Mouse (Mus musculus) neural tube, embryonic 14.5 days (tissue): ENCODE results near the gene Cep41. TPM values are rescaled to one million over a fixed set of nuclear protein-coding genes. Genes with fewer than 3 reads are reported as not detected.

Experiments used
- ATAC-seq: fragments of 200-750 bp; cut with Nextera tagmentation; 2 replicates; pipeline ENCODE4 v1.8.0; 2017; ENCODE audit warnings: low read depth, mild to moderate bottlenecking, moderate TSS enrichment, moderate library complexity
- H3K27ac ChIP-seq: fragments of 300-500 bp; sonication (generic); 2 replicates; pipeline ENCODE4 v1.5.1; 2014; ENCODE audit warnings: low read depth, mild to moderate bottlenecking, control low read depth, low read length, moderate library complexity, mixed read lengths
- H3K27me3 ChIP-seq: fragments of 300-500 bp; sonication (generic); 2 replicates; pipeline ENCODE4 v1.6.1; 2014; ENCODE audit warnings: low read length; ENCODE audit not compliant: control insufficient read depth, insufficient read depth
- H3K36me3 ChIP-seq: fragments of 300-500 bp; sonication (generic); 2 replicates; pipeline ENCODE4 v1.6.1; 2014; ENCODE audit warnings: low read length, mixed read lengths; ENCODE audit not compliant: control insufficient read depth, insufficient read depth
- H3K4me1 ChIP-seq: fragments of 300-500 bp; sonication (generic); 2 replicates; pipeline ENCODE4 v1.6.1; 2014; ENCODE audit warnings: low read length; ENCODE audit not compliant: control insufficient read depth, insufficient read depth
- H3K4me2 ChIP-seq: fragments of 300-500 bp; sonication (generic); 2 replicates; pipeline ENCODE4 v1.6.1; 2014; ENCODE audit warnings: mild to moderate bottlenecking, low read depth, low read length, control low read depth
- H3K4me3 ChIP-seq: fragments of 300-500 bp; sonication (generic); 2 replicates; pipeline ENCODE4 v1.5.1; 2014; ENCODE audit warnings: low read depth, low read length, control low read depth, mixed read lengths
- H3K9ac ChIP-seq: fragments of 300-500 bp; sonication (generic); replicated peaks from 2 replicates; pipeline ENCODE4 v1.6.1; 2014; ENCODE audit warnings: low read depth, mild to moderate bottlenecking, control low read depth, low read length, mixed read lengths
- H3K9me3 ChIP-seq: fragments of 300-500 bp; sonication (generic); 2 replicates; pipeline ENCODE4 v1.6.1; 2016; ENCODE audit warnings: low read length; ENCODE audit not compliant: control insufficient read depth
- WGBS: fragments of 180-500 bp; shearing (Covaris S2); extraction: QIAGEN DNeasy Blood & Tissue Kit; methylation state at CpG from one replicate; pipeline ENCODE4 v1.1.7; 2014; 5-methylcytosine and 5-hydroxymethylcytosine counted together
- polyA plus RNA-seq: library from polyadenylated mRNA; unstranded; fragments of >200 nt; fragmentation: Nextera tagmentation; extraction: Ambion mirVana; gene quantifications from 2 replicates; pipeline ENCODE4 v1.2.1, GENCODE M21; 2014

The Cep41 gene
- polyA plus RNA-seq, 1 experiment from 2014 or later, result 12.6 TPM

DNA sequence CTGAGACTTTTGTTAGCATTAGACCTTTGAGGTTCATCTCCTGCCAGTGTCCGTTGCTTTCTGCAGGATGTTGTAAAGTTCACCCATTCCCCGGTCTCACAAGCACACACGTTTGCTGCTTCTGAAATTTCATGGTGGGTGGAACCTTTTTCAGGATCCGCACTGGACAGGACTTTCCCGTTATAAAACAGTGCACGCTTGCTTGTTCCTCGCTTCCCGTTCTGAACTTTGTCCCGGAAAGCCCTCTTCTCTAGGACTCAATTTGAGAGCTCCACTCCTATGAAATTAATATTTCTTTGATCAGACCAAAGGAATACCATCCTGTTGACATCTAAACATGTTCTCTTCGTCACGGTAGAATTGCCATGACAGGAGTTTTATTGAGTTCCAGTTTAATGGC lies 20.3 kb upstream of the Cep41 start:
- no peak for ATAC-seq
- Histone ChIP-seq H3K9me3 (no peaks in the 10 kb centered on the region), H3K4me1 (no peaks in the 10 kb centered on the region; the same call in 1 of the 2 replicates), H3K27me3 (no peaks in the 10 kb centered on the region), H3K4me2 (no peak overlapping the region), H3K9ac (no peak overlapping the region), H3K27ac (no peak overlapping the region), H3K36me3 (no peaks in the 10 kb centered on the region), H3K4me3 (no peak overlapping the region)
- 72% methylated on average over 11 of the region's 11 CpGs for WGBS

DNA sequence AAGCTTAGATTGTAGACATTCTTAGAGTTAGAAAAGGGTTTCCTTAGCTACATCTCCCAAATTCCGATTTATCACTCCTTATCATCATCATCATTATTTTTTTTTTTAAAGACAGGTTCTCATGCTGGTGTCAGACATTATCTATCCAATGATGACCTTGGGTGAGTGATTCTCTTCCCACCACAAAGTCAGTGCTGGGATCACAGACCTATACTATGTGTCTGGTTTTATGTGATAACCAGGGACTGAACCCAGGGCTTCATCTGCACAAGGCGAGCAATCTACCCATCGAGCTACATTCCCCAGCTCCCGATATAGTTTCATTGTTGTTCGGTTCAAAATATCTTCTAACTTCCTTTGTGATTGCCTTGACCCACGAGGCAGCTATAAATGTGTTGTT lies 19.9 kb upstream of the Cep41 start:
- no peaks in the 10 kb centered on the region for H3K27me3 ChIP-seq
- no peak overlapping the region for H3K9ac ChIP-seq
- H3K4me3 ChIP-seq, result no peak overlapping the region
- no peak overlapping the region for H3K27ac ChIP-seq
- H3K4me1 ChIP-seq, result no peaks in the 10 kb centered on the region; the same call in 1 of the 2 replicates
- H3K4me2 ChIP-seq, result no peak overlapping the region
- no peaks in the 10 kb centered on the region for H3K36me3 ChIP-seq
- WGBS, result 80% methylated on average over 6 of the region's 6 CpGs
- no peak for ATAC-seq
- no peaks in the 10 kb centered on the region for H3K9me3 ChIP-seq

DNA sequence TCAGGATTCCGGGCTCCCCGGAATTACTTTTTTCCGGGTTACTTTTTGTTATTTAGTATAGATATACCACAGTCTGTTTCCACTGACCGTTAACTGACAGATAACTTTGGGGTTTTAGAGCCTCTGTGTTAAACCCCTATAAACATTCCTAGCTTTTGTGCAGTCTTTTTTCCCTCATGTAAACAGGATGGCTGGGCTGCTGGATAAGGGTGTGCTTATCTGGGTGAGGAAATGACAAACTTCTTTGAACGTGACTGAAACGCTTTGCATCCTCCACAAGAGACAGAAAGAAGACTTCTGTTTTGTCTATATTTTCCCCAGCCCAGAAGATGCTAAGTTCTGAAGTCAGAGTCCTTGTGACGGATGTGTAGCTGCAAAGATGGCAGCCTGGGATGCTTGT lies 18.9 kb upstream of the Cep41 start:
- H3K36me3 ChIP-seq, result no peaks in the 10 kb centered on the region
- no peak overlapping the region for H3K9ac ChIP-seq
- no peaks in the 10 kb centered on the region for H3K9me3 ChIP-seq
- H3K27me3 ChIP-seq, result no peaks in the 10 kb centered on the region
- H3K4me3 ChIP-seq, result no peak overlapping the region
- ATAC-seq, result no peak
- H3K4me2 ChIP-seq, result no peak overlapping the region
- no peak overlapping the region for H3K27ac ChIP-seq
- WGBS, result 53% methylated on average over 7 of the region's 7 CpGs
- H3K4me1 ChIP-seq, result no peaks in the 10 kb centered on the region; the same call in 1 of the 2 replicates

DNA sequence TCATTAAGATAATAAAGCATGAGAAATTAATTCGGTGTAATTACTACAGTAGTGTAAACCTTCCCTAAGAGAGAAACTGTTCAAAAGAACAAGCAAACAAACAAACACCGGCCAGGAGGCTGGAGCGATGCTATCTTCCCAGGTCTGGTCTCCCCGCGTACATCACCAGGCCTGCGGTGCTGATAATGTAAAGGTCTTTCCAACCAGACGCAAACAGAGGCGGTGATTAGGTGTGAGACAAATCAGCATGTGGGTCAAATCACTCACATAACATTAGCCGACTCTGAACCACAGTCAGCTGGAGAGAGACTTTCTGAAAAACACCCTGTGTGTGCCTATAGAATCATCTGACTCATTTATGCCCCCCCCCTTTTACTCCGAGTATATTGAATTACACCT lies 17.8 kb upstream of the Cep41 start:
- no peak overlapping the region for H3K9ac ChIP-seq
- H3K4me2 ChIP-seq, result no peak overlapping the region
- H3K4me3 ChIP-seq, result no peak overlapping the region
- WGBS, result 59% methylated on average over 10 of the region's 10 CpGs
- H3K27ac ChIP-seq, result no peak overlapping the region
- H3K36me3 ChIP-seq, result no peaks in the 10 kb centered on the region
- no peaks in the 10 kb centered on the region for H3K9me3 ChIP-seq
- H3K4me1 ChIP-seq, result no peaks in the 10 kb centered on the region; the same call in 1 of the 2 replicates
- no peak for ATAC-seq
- no peaks in the 10 kb centered on the region for H3K27me3 ChIP-seq

DNA sequence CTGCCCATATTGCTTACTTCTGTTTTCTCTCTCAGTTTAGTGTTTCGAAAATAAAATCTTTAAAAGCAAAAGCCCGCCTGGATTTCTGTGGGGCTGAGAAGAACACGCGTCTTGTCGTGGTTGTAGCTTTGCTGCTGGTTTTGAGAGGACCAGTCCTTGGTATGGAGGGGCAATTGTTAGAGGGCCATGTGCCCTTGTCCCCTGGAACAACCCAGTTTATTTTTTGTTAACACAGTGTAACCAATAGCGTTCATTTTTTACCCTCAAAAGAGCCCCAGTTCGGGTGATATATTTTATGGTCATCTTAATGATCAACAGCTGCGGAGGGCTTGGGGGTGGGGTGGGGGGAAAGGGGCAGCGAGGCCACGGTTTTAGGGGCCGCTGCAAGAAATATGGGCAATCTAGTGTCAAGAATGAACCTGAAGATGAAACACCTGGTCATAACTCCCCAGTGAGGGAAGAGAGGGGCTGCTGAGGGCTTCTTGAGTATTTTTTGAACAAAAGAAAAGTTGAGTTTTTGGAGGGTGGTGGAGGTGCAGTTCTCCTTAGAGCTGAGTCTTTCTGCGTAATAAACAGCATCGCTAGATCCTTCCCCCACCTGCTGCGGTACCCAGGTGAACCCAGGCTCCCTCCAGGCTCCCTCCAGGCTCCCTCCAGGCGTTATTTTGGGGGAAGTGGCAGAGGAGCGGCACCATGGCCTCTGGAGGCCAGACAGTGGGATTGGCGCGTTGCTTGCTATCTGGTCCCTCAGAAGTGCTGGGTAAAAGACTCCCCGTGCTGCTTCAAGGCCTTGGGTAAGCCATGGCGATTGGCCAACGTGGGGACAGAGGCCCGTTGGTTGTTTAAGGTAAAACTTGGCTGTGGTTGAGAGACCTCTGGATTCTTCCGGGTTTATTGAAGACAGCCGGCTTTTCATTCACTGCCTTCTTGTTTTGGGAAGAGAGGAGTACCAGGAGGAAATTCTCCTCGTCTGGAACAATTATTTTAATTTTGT lies 17.1 kb upstream of the Cep41 start:
- Histone ChIP-seq H3K9ac (no peak overlapping the region), H3K9me3 (no peaks in the 10 kb centered on the region), H3K27ac (no peak overlapping the region), H3K4me2 (no peak overlapping the region), H3K36me3 (no peaks in the 10 kb centered on the region), H3K4me3 (no peak overlapping the region), H3K27me3 (no peaks in the 10 kb centered on the region), H3K4me1 (no peaks in the 10 kb centered on the region; the same call in 1 of the 2 replicates)
- 54% methylated on average over 25 of the region's 25 CpGs for WGBS
- no peak for ATAC-seq

DNA sequence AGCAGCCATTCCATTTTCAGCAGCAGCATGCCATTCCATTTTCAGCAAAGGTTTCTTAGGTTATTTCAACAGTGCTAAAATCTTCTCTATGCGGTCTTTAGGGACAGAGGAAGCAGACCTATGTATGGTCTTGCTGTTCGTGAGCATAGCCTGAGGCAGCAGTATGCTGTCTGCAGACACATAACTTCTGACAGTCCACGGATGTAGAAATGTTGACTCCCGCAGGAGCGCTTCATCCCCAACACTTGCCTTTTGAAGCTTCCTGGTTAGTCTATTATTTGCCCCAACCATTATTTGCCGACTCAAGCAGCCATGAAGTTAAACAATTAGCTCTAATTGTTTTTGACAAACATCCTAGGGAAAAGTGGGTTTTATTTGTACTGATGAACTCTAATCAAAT lies 15.6 kb upstream of the Cep41 start:
- no peak for ATAC-seq
- H3K4me3 ChIP-seq, result no peak overlapping the region
- H3K9ac ChIP-seq, result peak overlapping the region; percentile 11; the same call in 1 of the 2 replicates
- H3K27me3 ChIP-seq, result no peaks in the 10 kb centered on the region
- WGBS, result 27% methylated on average over 6 of the region's 6 CpGs
- no peak overlapping the region for H3K27ac ChIP-seq
- no peaks in the 10 kb centered on the region for H3K9me3 ChIP-seq
- no peaks in the 10 kb centered on the region for H3K36me3 ChIP-seq
- H3K4me2 ChIP-seq, result 0 out of 2 replicates have a peak overlapping the region, but pooled peaks have one; percentile 1
- H3K4me1 ChIP-seq, result no peaks in the 10 kb centered on the region

DNA sequence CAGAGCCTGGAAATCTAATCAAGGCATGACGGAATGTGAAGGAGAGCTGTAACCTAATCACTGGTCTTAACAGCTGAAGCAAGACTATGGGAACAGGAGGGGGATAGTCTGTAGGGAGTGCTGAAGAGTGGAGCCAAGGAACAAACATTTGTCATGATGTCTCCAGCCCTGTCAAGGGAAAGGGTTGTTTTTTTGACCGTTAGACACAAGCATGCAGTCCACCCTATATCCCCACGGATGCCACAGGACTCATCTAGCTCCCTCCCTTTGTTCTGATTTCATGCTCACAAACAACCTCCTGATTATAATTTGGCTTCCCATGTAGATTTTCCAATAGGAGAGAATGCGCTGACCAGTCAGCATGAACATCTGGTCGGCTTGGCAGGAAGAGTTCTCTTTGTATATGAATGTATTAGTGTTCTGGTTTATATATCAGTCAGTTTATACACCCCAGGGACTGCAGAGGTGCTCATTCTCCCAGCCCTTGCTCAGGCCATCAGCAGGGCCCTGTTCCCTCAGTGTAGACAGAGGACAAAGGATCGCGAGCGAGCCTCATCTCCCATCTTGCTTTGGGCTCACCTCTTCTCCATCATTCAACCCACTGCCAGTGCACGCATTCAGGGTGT lies 10.5 kb upstream of the Cep41 start:
- no peaks in the 10 kb centered on the region for H3K27me3 ChIP-seq
- ATAC-seq, result no peak
- H3K9ac ChIP-seq, result no peak overlapping the region
- H3K36me3 ChIP-seq, result no peaks in the 10 kb centered on the region
- H3K4me1 ChIP-seq, result no peaks in the 10 kb centered on the region
- H3K9me3 ChIP-seq, result no peaks in the 10 kb centered on the region
- H3K27ac ChIP-seq, result no peak overlapping the region
- no peak overlapping the region for H3K4me2 ChIP-seq
- no peak overlapping the region for H3K4me3 ChIP-seq
- 87% methylated on average over 9 of the region's 9 CpGs for WGBS

DNA sequence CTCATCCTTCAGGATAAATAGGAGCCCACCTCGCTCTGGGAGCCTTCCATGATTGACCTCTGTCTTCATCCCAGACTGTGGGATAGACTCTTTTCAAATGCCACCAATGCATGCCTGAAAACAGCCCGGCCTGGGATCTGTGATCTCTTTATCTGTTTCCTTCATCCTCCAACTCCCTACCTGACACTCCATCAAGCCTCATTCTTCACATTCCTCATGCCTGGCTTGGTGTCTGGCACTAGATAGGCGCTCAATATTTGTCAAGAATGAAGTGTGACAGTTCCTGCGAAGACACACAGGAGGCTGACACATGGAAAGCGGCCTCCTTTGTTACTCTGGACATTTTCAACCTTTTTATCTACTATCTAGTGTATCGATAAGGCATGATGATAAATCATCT lies 9.9 kb upstream of the Cep41 start:
- Histone ChIP-seq H3K4me2 (no peak overlapping the region), H3K9ac (no peak overlapping the region), H3K4me3 (no peak overlapping the region), H3K27me3 (no peaks in the 10 kb centered on the region), H3K4me1 (no peaks in the 10 kb centered on the region), H3K27ac (no peak overlapping the region), H3K9me3 (no peaks in the 10 kb centered on the region), H3K36me3 (no peaks in the 10 kb centered on the region)
- no peak for ATAC-seq
- WGBS, result 93% methylated on average over 6 of the region's 6 CpGs

DNA sequence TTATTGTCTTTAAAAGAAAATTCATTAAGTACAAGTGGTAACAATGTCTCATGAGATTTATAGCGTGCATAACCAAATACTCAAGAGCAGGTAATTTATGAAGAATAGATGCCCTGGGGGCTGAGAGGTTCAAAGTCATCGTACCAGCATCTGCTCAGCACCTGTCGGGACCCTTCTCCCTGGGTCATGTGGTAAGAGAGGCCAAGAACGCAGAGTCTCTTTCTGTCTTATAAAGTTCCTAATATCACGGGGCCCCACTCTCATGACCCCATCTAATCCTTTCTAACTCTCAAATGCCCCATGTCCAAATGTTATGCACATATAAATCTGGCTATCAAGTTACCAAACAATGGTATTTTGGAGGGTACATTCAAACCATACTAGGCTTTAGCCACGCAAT lies 9.3 kb upstream of the Cep41 start:
- Histone ChIP-seq H3K9ac (no peak overlapping the region), H3K4me3 (no peak overlapping the region), H3K4me1 (no peaks in the 10 kb centered on the region), H3K4me2 (no peak overlapping the region), H3K27me3 (no peaks in the 10 kb centered on the region), H3K27ac (no peak overlapping the region), H3K36me3 (no peaks in the 10 kb centered on the region), H3K9me3 (no peaks in the 10 kb centered on the region)
- 75% methylated on average over 6 of the region's 6 CpGs for WGBS
- ATAC-seq, result no peak
